Mouse (Mus musculus) macrophage (primary cell): ENCODE measurements around the gene Vmn2r117. TPM values are rescaled to one million over a fixed set of nuclear protein-coding genes. Genes with fewer than 3 reads are reported as not detected.
"Not testable (repeated sequence)": the region's sequence is repeated elsewhere in the genome, so short reads cannot be mapped to it uniquely, and the experiment has no call there.

ENCODE experiments used
- H3K27ac ChIP-seq: fragments of 350-480 bp; formaldehyde crosslinking; 2 replicates; pipeline ENCODE4 v1.9.0; 2021
- H3K36me3 ChIP-seq: fragments of 350-480 bp; formaldehyde crosslinking; 2 replicates; pipeline ENCODE4 v1.9.0; 2021; ENCODE audit errors: inconsistent target
- H3K4me3 ChIP-seq: fragments of 350-480 bp; formaldehyde crosslinking; 2 replicates; pipeline ENCODE4 v1.9.0; 2021; ENCODE audit errors: inconsistent target
- H3K79me2 ChIP-seq: fragments of 350-480 bp; formaldehyde crosslinking; 2 replicates; pipeline ENCODE4 v1.9.0; 2021; ENCODE audit errors: inconsistent target
- WGBS: methylation state at CpG from one replicate; pipeline ENCODE4 v1.1.7; 2026; ENCODE audit warnings: inconsistent platforms; ENCODE audit not compliant: missing documents; 5-methylcytosine and 5-hydroxymethylcytosine counted together
- polyA plus RNA-seq: library from polyadenylated mRNA; stranded (reverse); fragments of 250-400 nt; gene quantifications from 3 replicates; pipeline ENCODE4 v1.2.4, GENCODE M21; 2018; ENCODE audit warnings: inconsistent platforms
- total RNA-seq, 78 experiments: library from RNA; depleted of rRNA; stranded (reverse); fragments of 250-400 nt; gene quantifications; 1 replicate in 9 of 78; 2 replicates in 24 of 78; 3 replicates in 43 of 78; 4 replicates in 2 of 78; pipeline ENCODE4 v1.2.4; 2018; ENCODE audit warnings: inconsistent platforms in 56 of 78

Vmn2r117 gene
- total RNA-seq (2018; cell fraction: chromatin; rRNA removed), result not detected
- not detected for total RNA-seq (2018; cell fraction: cytosol; rRNA removed)
- total RNA-seq (2018; cell fraction: nucleus; rRNA removed), result not detected
- polyA plus RNA-seq, result not detected in 3 replicates

GRCm38 (mm10) chr17:23479599-23479998 is at the start of gene Vmn2r117:
Vmn2r117 (minus strand) TSS chr17:23479699.
- not testable (repeated sequence) for H3K4me3 ChIP-seq, H3K79me2 ChIP-seq, H3K36me3 ChIP-seq, H3K27ac ChIP-seq
- WGBS, result 55% methylated on average over 1 of the region's 1 CpGs

- not testable (repeated sequence) for H3K79me2 ChIP-seq, H3K4me3 ChIP-seq, H3K36me3 ChIP-seq, H3K27ac ChIP-seq
- WGBS, result 56% methylated on average over 30 of the region's 30 CpGs
These were observed 43.6 kb upstream of the Vmn2r117 start for GRCm38 (mm10) chr17:23522941-23523732.

DNA sequence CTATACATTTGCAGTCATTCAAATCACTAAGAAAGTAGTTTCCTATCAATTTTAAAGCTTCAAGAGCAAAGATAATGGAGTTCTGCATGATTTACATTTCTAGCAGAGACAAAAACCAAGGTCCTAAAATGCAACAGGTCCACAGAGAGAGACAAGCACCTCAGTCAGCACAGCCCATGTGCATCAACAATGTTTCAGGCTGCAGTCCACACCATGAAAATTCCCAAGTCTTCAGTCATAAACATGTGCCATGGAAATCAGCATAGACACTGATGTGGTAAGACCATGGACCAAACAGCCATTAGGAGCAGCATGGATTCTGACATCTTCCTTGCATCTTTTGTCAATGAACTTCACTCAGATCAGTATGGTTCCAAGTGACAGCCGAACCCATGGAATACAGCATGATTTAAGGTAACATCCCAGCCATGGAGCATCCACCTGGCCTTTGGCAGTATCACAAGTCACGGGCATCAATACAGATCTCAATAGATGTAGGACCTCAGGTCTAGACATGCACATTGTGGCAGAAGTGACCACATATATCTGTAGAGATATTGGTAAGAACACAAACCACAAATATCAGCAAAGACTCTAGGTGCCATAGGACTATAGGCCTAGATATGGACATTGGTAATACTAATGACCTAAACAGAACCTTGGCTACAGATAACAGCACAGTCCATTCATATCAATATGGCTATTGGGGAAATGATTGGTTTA is 39.4 kb upstream of the Vmn2r117 start:
- Histone ChIP-seq H3K36me3 (no peaks in the 10 kb centered on the region), H3K4me3 (no peak overlapping the region), H3K27ac (no peak overlapping the region), H3K79me2 (no peaks in the 10 kb centered on the region)
- WGBS, result 72% methylated on average over 2 of the region's 2 CpGs

- Histone ChIP-seq H3K36me3 (no peaks in the 10 kb centered on the region), H3K27ac (no peak overlapping the region), H3K4me3 (no peak overlapping the region), H3K79me2 (no peaks in the 10 kb centered on the region)
- 65% methylated on average over 3 of the region's 6 CpGs for WGBS
These were observed 46.3 kb downstream of the Vmn2r117 start for GRCm38 (mm10) chr17:23433150-23433679.

Other genes starting within 250 kb of the Vmn2r117 start
- not detected in 3 replicates for gene Vmn2r114, start 167.2 kb downstream of the Vmn2r117 start, polyA plus RNA-seq
- gene Vmn2r115, start 136.0 kb downstream of the Vmn2r117 start, polyA plus RNA-seq, result not detected in 3 replicates
- gene Vmn2r116, start 95.1 kb downstream of the Vmn2r117 start, polyA plus RNA-seq, result not detected in 3 replicates
- gene Zfp213, start 84.5 kb upstream of the Vmn2r117 start, polyA plus RNA-seq, result 1.9 to 4.8 TPM (median 3.4 TPM) in 3 replicates
- gene Zfp13, start 119.8 kb upstream of the Vmn2r117 start, polyA plus RNA-seq, result 0.16 to 0.60 TPM (median 0.52 TPM) in 3 replicates
- gene Zscan10, start 121.2 kb upstream of the Vmn2r117 start, polyA plus RNA-seq, result not detected in 3 replicates
- 0.14 to 0.56 TPM (median 0.25 TPM) in 3 replicates for gene Mmp25, start 165.6 kb upstream of the Vmn2r117 start, polyA plus RNA-seq
- gene Bicdl2, start 180.8 kb upstream of the Vmn2r117 start, polyA plus RNA-seq, result not detected in 3 replicates
- gene Hcfc1r1, start 193.9 kb upstream of the Vmn2r117 start, polyA plus RNA-seq, result 90.7 to 174 TPM (median 112 TPM) in 3 replicates
- gene Thoc6, start 194.2 kb upstream of the Vmn2r117 start, polyA plus RNA-seq, result 11.0 to 17.8 TPM (median 16.3 TPM) in 3 replicates
- gene Tnfrsf12a, start 197.8 kb upstream of the Vmn2r117 start, polyA plus RNA-seq, result 3.2 to 12.0 TPM (median 5.7 TPM) in 3 replicates
- not detected in 3 replicates for gene Cldn6, start 199.6 kb upstream of the Vmn2r117 start, polyA plus RNA-seq
- gene Cldn9, start 204.3 kb upstream of the Vmn2r117 start, polyA plus RNA-seq, result not detected in 3 replicates
- gene 1520401A03Rik, start 243.1 kb upstream of the Vmn2r117 start, polyA plus RNA-seq, result not detected in 3 replicates
- 2.0 to 9.0 TPM (median 2.7 TPM) in 3 replicates for gene Pkmyt1, start 246.6 kb upstream of the Vmn2r117 start, polyA plus RNA-seq